Mouse (Mus musculus) WW6 (cell line): Measurements from ENCODE around the gene Hacd4.
A peak's percentile ranks its signal among the peaks of the same experiment; 100 is the strongest.

Experiments
- DNase-seq: peaks from one replicate; pipeline ENCODE4 v3.0.0-alpha.2; 2013; ENCODE audit warnings: low read depth, low spot score

Gene Hacd4

DNA sequence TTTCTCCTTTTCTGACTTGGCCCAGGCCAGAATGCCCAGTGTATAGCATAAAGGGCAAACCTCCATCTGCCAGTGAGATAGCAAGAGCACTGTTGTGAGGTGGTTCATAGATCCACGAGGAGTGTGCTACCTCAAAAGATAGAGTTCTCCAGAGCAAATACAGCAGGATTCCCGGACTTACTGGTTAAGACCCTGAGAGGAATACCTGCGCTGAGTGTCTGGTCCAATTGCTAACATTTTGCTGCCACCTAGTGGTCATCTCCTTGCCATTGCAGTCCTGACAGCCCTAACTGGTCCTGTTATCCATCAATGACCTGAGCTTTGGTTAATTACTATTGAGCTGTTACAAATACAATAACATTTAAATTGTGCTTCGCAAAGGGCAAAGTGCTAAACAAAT is 87.8 kb downstream of the Hacd4 start:
- DNase-seq = peak; percentile 45
